Mouse (Mus musculus) olfactory bulb, adult 2 months (tissue): ENCODE measurements at regions not wholly inside any gene's neighbourhood (a gene's known extent, or its start where the extent isn't known, plus 50 kb on each side); places are given as distances from the start of the nearest gene placed in this dataset.

Experiments used
- H3K27ac ChIP-seq: fragments of 200-500 bp; 2 replicates; pipeline ENCODE4 v1.5.1; 2012; ENCODE audit warnings: low read depth, low read length; ENCODE audit not compliant: insufficient read depth
- H3K4me1 ChIP-seq: fragments of 200-500 bp; 2 replicates; pipeline ENCODE4 v1.6.1; 2012; ENCODE audit warnings: low read length; ENCODE audit not compliant: control insufficient read depth, insufficient read depth
- H3K4me3 ChIP-seq: fragments of 200-500 bp; 2 replicates; pipeline ENCODE4 v1.5.1; 2012; ENCODE audit warnings: mild to moderate bottlenecking, low read depth, low read length, moderate library complexity; ENCODE audit not compliant: insufficient read depth
- CTCF ChIP-seq: fragments of 200-500 bp; IDR thresholded peaks from 2 replicates; pipeline ENCODE4 v1.5.1; 2012; ENCODE audit warnings: low read depth, mild to moderate bottlenecking, low read length, moderate library complexity; ENCODE audit not compliant: insufficient read depth
- POLR2A ChIP-seq: fragments of 200-500 bp; IDR thresholded peaks from 2 replicates; pipeline ENCODE4 v1.6.1; 2012; ENCODE audit warnings: mild to moderate bottlenecking, low read depth, low read length, moderate library complexity; ENCODE audit not compliant: insufficient read depth
- WGBS: fragments of 180-500 bp; shearing (Covaris S2); methylation state at CpG from one replicate; pipeline ENCODE4 v1.1.7; 2018; 5-methylcytosine and 5-hydroxymethylcytosine counted together

- H3K4me1 ChIP-seq: peaks cover 14% of the 10 kb centered on the region
- no peak overlapping the region for H3K4me3 ChIP-seq
- TF ChIP-seq POLR2A (no peak), CTCF (no peak)
- H3K27ac ChIP-seq: no peak overlapping the region
- 63% methylated on average over 1 of the region's 1 CpGs for WGBS
Observed at GRCm38 (mm10) chr4:33737337-33737736, 187.1 kb upstream of the Cnr1 start.

DNA sequence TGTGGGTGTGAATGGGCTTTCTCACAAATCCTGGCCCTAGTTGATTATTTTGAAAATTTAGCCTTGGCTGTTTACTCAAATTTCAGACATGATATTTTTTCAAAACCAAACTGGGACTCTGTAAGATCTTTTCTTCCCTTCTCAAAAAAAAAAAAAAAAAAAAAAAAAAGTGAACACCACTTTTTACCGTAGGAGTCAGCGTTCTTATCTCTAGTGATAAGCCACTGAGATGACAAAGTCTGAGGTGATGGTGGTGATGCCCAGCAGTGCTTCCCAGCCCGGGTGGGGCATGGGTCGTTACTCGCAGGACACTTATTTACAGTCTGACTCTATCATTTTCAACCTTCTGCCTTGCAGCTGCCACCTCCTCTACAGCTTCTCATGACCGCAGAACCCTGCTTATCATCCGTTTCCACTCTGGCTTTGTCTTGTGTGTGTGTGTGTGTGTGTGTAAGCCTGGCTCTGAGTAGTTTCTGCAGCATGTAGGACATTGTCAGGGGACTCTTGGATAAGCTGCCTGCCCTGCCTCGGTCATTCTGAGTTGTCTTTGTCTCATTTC lies 186.5 kb upstream of the Cnr1 start:
- 79% methylated on average over 8 of the region's 8 CpGs for WGBS
- TF ChIP-seq POLR2A: no peak
- TF ChIP-seq CTCF: no peak
- no peak overlapping the region for H3K4me3 ChIP-seq
- H3K27ac ChIP-seq: no peak overlapping the region
- H3K4me1 ChIP-seq: peaks cover 14% of the 10 kb centered on the region

DNA sequence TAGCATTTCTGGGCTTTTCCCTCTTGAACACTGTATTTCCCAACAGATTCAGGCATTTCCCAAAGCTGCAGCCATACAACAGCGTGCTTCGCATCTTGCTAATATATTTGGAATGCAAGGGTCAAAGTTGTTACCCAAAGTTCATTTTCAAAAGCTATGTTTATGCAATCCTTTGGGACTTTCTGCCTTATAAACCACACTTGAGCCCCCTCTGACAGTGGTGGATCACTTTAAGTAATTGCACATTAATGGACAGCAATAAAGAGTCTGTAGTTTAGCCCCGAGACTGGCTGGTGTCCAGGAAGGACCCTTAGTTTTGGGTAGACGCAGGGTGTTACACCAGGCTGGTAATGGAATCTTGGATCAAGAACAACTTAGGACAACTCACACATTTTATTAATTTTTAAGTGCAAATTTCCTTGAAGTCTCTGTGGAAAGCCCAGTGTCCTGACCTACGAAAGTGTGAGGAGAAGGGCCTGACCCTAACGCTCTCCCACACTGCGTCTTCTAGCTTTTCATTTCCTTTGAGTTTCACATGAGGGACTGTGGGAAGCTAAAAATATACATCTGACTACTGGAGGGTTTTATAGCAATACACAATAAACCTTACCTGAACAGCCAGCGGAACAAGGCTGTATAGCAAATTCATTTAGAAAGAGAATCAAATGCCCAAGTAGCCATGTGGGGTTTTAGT lies 185.0 kb upstream of the Cnr1 start:
- TF ChIP-seq CTCF (no peak), POLR2A (no peak)
- WGBS: 95% methylated on average over 8 of the region's 8 CpGs
- no peak overlapping the region for H3K27ac ChIP-seq

DNA sequence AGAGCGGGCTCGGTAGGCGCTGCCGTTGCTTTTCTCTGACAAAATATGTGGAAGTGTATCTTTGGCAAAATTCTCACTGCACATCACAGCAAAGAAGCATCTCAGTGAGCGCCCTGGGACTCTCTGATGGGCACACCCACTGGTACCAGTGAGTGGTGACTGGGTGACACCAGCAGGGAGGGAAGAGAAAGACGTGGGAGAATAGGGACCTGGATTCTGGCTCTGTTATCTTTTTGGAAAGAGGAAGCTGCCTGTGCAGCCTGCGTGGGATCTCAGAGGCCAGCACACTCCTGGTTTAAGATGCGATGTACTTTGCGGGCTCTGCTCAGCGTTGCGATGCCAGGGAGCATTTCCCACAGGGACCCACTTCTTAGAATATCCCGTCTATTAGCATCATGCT lies 183.4 kb upstream of the Cnr1 start:
- H3K27ac ChIP-seq: no peak overlapping the region
- TF ChIP-seq POLR2A (no peak), CTCF (no peak)
- H3K4me3 ChIP-seq: no peak overlapping the region
- 85% methylated on average over 12 of the region's 12 CpGs for WGBS
- H3K4me1 ChIP-seq: peaks cover 6% of the 10 kb centered on the region

More for the DNA sequence above, 185.0 kb upstream of the Cnr1 start:
- H3K4me1 ChIP-seq: peaks cover 14% of the 10 kb centered on the region
- no peak overlapping the region for H3K4me3 ChIP-seq

DNA sequence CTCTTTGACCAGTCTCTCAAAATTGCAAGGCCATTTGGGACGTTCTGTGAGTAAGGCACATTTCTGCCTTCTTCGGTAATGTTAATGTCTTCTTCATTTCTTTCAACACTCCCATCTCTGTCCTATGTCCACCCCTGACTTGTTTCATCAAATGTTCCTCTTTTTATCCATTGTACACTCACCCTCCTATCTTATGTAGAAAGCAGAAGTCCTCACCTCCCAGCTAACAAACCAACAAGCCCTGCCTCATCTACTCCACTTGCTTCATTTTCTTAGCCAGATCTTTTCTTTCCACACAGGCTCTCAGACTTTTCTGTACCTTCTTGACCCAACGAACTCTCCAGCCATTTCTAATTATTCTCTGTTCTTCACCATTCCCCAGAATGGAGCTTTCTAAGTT lies 179.2 kb upstream of the Cnr1 start:
- peaks cover 4% of the 10 kb centered on the region for H3K4me1 ChIP-seq
- no peak overlapping the region for H3K4me3 ChIP-seq
- no peak overlapping the region for H3K27ac ChIP-seq
- no peak for TF ChIP-seq CTCF
- no peak for TF ChIP-seq POLR2A
- 94% methylated on average over 3 of the region's 3 CpGs for WGBS

- Histone ChIP-seq H3K27ac (no peak overlapping the region), H3K4me1 (no peaks in the 10 kb centered on the region), H3K4me3 (no peak overlapping the region)
- 51% methylated on average over 5 of the region's 5 CpGs for WGBS
- TF ChIP-seq POLR2A (no peak), CTCF (no peak)
Observed at GRCm38 (mm10) chr4:33747316-33747895, 177.0 kb upstream of the Cnr1 start.

GRCm38 (mm10) chr4:33767721-33768120 lies 156.7 kb upstream of the Cnr1 start:
- no peak overlapping the region for H3K27ac ChIP-seq
- WGBS: 69% methylated on average over 2 of the region's 2 CpGs
- H3K4me3 ChIP-seq: no peak overlapping the region
- H3K4me1 ChIP-seq: no peaks in the 10 kb centered on the region
- no peak for TF ChIP-seq CTCF
- no peak for TF ChIP-seq POLR2A

DNA sequence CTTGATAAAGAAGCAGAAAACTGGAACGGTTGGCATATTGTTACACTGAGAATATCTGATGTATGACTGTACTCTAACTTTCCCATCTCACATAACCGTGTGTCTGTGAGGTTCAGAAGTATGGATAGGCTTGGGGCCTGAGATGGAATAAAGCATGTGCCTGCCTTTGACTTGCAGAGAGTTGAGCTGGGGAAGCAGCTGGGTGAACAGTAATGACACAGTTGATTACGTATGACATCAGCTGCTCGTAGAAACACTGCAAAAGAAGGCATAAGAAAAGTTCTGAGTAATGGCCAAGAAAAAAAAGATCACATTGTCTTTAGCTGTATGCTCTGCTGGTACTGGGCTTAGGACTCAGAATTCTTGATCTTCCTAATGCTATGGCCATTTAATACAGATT lies 138.4 kb upstream of the Cnr1 start:
- Histone ChIP-seq H3K4me1 (no peaks in the 10 kb centered on the region), H3K27ac (no peak overlapping the region), H3K4me3 (no peak overlapping the region)
- TF ChIP-seq CTCF: no peak
- TF ChIP-seq POLR2A: no peak
- 89% methylated on average over 4 of the region's 4 CpGs for WGBS

DNA sequence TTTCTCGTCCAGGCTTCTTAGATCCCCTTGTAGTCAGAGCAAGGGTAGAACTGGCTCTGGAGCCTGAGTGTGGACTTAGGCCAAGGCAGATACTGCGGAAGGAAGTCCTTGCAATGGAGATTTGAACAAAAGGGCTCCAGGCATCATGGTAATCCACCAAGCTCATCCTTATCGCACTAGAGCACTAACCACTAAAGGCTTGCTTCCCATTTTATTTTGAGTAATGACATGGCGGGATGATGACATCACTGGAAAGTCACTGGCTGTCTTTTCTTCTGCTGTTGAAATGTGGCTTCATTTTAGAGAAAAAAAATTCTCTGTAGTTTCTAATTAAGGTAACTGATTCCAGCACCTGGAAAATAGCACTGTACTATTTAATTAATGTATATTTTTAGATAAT lies 137.4 kb upstream of the Cnr1 start:
- Histone ChIP-seq H3K4me1 (no peaks in the 10 kb centered on the region), H3K27ac (no peak overlapping the region), H3K4me3 (no peak overlapping the region)
- WGBS: 93% methylated on average over 4 of the region's 4 CpGs
- TF ChIP-seq POLR2A (no peak), CTCF (no peak)
